Mouse (Mus musculus): ENCODE results near the gene Ppara.

Ppara gene

DNA sequence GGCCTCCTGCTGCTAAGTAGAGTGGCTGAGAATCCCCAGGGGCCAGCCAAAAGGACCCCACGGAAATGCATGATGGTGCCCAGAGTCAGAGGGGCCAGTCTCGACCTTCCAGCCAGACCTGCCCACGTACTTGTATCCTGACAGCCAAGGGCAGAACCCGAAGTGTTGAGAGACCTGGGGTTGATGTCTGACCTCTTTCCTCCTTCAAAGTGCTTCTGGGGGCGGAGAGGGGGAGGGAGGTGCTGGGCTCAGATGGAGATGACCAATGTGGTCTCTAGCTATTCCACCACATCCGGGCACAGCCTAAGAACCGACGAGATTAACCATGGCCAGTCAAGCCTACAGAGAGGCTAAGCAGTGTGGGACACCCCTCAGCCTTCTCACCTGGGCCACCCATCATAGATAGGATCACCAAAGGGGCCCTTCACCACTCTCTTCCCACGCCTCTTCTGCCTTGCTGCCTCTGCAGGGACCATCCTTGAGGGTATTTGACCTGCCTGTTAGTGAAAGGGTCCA, 29.7 kb upstream of the Ppara start:
- no peak for DNase-seq (ENCODE audit: low spot score)

GRCm38 (mm10) chr15:85705566-85706332, 29.0 kb upstream of the Ppara start:
- DNase-seq (ENCODE audit: low spot score), result no peak

DNA sequence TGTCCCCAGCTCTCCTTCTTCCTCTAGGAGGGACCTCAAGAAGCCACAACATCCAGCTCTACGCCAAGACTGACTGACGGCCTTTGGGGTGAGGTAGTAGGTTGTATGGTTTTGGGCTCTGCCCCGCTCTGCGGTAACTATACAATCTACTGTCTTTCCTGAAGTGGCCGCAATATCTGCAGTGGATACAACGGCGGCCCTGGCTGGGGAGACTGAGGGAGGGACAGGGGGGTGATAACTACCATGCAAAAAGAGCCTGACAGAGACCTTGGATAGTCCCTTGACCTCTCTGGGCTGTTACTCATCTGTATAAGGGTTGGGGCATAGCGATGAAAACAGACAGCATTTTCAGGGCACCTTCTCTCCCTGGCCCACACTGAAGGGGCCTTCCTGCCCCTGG, 28.3 kb upstream of the Ppara start:
- DNase-seq (ENCODE audit: low spot score), result no peak

DNA sequence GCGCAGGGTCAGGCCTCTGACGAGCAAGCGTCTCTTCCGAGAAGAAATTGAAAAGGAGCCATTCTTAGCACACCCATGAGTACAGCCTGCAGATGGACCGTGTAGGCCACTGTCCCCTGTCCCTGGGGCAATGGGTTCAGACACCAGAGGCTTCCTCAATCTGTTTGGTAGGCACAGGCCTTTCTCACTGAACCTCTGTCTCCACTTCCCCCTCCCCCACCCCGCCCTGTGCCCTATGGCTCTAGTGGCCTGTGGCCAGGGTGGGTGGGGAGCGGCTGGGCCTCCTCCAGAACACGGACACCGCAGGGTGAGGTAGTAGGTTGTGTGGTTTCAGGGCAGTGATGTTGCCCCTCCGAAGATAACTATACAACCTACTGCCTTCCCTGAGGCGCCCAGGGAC, 27.8 kb upstream of the Ppara start:
- DNase-seq (ENCODE audit: low spot score), result no peak

GRCm38 (mm10) chr15:85707458-85708030, 27.2 kb upstream of the Ppara start:
- no peak for DNase-seq (ENCODE audit: low spot score)

- DNase-seq (ENCODE audit: low spot score), result no peak
Measured at GRCm38 (mm10) chr15:85708217-85708616, 26.6 kb upstream of the Ppara start.

DNA sequence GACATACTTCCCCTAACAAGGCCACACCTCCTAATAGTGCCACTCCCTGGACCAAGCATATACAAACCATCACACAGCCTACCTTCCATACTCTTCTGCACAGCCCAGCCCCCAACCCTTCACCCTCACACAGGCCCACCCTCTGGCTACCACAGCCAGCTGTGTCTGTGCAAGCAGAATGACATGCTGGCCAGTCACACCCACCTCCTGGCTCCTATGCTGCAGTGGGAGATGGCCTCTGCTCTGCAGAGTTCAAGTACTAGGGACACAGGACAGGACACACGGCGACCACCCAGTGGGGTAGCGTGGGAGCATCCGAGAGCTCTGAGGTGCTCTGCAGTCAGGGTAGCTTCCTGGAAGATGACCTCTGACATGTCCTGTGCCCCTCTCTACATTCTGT, 25.9 kb upstream of the Ppara start:
- no peak for DNase-seq (ENCODE audit: low spot score)

GRCm38 (mm10) chr15:85709268-85709973, 25.4 kb upstream of the Ppara start:
- DNase-seq (ENCODE audit: low spot score), result peak; percentile 87

GRCm38 (mm10) chr15:85710179-85710578, 24.6 kb upstream of the Ppara start:
- DNase-seq (ENCODE audit: low spot score), result no peak

DNA sequence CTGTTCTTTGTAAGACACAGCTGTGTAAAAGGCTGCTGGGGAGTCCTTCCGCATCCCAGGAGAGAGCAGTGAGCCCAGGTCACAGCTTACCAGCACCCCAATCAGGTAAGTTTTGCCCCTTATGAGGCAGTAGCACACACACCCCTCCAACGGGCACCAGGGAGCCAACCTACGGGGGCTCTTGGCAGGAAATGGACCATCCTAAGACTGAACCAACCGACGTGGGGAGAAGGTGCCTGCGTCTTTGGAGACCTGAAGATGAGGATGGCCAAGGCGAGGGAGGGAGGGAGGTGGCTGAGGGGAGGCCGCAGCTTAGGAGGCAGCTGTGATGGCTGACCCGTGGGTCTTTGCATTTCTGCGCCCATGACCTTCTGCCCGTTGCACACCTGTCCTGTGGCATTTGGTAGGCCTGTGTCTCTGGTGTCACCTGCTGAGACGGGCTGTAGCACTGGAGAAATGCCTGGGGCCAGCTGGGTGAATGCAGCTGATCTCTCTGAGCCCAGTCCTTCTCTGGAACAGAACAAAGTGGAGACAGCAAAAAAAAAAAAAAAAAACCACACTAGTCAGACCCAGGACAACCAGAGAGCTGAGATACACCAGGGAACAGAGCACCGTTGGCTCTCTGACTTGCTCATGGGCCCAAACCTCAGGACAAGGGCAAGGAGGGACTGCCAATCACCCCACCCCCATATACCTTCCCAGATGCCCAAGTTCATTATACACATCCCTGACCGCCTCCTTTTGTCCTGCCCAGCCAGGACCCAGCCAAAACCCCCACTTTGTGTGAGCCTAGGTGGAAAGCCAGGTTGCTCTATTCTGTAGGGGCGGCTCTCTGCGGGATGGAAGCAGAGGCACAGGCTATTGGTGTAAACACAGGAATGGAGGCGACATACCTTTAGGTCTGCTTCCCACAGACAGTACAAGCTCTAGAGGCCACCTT, 23.9 kb upstream of the Ppara start:
- DNase-seq (ENCODE audit: low spot score), result no peak

DNA sequence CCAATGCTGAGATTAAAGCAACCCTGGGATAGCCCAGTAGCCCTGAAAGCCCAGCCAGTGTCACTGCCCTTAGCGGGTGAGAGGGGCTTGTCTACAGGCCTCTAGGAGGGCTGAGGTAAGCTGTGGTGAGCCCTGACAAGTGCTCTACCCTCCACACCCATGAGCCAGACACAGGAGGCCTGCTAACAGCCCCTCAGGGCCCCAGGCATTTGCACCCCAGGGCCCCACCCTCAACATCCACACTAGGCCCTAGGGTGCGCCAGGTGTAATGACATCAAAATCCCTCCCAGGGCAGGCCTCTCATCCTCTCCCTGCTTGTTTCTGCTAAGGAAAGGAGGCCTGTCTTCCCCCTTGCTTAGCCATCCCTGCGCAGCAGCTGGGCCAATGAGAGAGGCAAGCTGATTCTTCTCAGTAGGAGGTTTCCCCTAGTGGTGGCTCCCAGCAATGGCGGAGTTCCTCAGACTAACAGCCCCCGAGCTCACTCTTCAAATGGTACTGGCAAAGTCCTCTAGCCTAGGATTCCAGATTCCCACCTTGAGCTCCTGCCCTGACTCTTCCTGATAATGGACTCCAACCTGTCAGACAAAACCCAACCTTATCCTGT, 22.1 kb upstream of the Ppara start:
- DNase-seq (ENCODE audit: low spot score), result no peak

DNA sequence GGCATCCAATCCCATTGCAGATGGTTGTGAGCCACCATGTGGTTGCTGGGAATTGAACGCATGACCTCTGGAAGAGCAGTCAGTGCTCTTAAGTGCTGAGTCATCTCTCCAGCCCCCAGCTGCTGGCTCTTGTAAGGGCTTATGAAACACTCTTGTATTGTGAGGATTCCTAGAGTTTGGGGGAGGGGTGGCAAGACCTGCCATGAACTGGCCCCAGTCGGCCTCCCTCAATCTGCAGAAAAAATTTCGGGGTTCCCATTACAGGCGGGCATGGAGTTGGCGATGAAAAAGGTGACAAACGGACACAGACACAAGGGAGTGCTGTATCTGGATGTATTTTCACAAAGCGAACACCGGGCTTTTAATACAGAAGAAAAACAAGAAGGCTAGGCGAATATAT, 21.4 kb upstream of the Ppara start:
- DNase-seq (ENCODE audit: low spot score), result no peak

GRCm38 (mm10) chr15:85715059-85715458, 19.7 kb upstream of the Ppara start:
- no peak for DNase-seq (ENCODE audit: low spot score)

DNA sequence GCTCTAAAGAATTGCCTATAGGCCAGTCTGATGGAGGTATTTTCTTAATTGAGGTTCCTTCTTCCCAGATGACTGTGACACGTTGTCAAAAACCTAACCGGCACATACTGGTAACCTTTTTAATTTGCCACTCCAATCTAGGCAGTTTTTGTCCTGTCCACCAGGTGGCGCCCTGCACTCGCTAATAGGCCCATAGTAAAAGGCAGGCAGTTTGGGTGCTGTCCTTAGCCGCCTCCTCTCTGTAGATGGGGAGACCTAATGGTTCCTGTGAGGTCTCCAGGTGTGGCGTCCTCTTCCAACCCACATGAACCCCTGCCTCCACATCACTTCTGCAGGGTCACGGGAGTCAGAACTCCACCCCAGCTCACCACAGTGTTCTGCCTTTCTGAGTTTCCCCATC, 18.7 kb upstream of the Ppara start:
- DNase-seq (ENCODE audit: low spot score), result no peak

DNA sequence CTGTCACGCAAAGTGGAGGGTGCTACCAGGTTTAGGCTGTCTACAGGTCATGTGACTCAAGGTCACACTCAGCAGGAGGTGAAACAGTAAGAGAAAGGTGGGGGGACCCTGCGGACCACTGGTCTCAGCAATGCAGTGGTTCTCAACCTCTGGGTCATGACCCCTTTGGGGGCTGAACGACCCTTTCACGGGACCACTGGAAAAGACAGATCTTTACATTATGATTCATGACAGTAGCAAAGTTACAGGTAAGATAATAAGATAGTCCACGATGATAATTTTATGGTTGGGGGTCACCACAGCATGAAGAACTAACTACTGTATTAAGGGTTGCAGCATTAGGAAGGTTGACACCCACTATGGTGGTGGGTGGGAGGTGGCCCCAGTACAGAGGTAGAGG, 18.2 kb upstream of the Ppara start:
- DNase-seq (ENCODE audit: low spot score), result no peak

GRCm38 (mm10) chr15:85717008-85717407, 17.8 kb upstream of the Ppara start:
- no peak for DNase-seq (ENCODE audit: low spot score)

DNA sequence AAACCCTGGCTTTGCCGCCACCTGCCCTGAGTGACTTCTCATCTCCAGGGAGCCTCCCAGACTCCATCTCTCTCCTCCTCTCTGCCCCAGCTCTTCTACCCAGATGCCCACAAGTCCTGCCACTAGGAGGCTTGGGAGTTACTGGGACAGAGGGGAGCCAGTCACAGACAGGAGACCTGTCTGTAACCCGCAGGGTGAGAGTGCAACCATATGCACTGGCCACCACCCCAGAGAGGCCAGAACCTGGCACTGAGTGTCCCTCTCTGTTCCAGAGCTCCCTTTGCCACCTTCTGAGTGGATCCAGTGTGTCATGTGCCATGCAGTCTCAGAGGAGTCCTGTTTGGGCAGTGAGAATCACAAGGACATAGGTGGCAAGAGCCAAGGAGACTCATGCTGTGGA, 17.0 kb upstream of the Ppara start:
- no peak for DNase-seq (ENCODE audit: low spot score)

DNA sequence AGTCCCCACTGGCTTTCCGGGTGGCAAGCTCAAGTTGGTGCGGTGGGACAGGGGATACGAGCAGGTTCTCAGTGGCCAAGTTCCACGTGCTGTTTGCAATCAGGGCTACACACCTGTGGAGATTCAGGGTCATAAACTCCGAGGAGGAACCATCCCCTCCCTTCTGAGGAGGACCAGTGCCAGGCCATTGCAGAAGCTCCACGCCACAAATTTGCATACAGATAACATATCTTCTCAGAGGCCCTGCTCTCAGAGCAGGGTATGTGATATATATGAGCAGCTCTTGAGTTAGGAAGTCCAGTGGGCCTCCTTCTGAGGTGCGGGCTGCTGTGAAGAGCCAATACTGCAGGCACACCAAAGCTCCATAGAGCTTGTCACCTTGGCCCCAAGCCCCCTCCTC, 15.8 kb upstream of the Ppara start:
- DNase-seq (ENCODE audit: low spot score), result no peak

DNA sequence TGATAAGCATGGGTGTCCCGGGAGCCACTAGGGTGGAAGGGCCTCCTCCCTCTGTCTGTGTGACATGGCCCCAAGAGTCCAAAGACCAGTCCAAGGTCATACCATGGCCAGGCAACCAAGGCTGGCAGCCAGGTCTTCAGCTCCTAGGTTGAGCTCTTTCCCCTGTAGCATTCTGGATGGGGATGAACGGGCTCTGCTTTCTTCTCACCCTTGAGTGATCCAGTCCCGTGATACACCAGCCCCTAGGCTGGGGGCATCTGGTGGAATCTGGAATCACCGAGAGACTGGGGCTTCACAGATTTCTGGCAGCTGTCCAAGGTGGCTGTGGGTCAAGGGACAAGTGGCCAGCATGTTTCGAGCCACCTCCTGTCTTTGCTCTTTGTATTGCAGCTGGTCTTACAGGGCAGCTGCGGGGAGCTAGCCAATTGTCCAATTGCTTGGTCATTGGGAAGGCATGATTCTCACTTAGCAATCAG, 14.4 kb upstream of the Ppara start:
- DNase-seq (ENCODE audit: low spot score), result no peak

DNA sequence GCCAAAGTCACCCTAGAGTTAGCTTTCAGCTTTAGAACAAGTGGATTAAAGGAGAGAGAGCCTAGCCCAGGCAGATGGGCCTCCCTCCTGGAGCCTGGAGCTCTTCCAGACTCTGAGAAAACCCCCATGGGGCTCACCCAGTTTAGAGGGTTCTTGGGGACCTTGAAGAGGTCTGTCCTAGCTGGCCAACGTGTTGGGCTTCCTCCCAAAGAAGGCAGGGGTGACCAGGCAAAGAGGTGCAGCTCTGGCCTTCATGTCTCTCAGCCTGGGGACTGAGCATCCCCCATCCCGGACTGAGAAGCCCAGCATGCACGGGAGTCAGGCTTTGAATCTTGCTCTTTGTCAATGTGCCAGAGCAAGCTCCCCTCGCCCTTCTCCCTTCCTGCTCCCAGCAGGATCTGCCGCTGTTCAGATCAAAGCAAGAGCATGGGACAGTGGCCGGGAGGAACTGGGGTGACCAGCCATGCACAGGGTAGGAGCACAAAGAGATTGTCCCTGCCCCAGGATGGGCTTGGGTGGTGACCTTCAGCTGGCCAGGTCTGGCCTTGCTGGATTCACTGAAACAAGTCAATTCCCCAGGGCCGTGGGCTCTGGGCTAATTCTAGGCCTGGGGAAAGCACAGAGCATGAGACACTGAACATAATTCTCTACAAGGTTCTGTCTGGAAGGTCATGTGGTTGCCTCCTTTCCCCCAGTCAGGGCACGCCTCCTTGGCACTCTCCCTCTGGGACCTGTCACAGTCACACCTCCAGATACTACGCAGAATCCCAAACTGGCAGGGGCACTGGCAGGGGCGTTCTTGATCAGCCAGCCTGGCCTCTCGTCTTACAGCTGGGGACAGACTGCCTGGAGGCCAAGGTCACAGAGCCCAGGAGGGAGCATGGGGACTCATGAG, 10.3 kb upstream of the Ppara start:
- DNase-seq (ENCODE audit: low spot score), result no peak

Measured in ovary, postnatal 10 days (tissue).